Mouse (Mus musculus) heart, embryonic 11.5 days (tissue): Measurements from ENCODE around the gene 2210407C18Rik. TPM values are rescaled to one million over a fixed set of nuclear protein-coding genes. Genes with fewer than 3 reads are reported as not detected.
A peak's percentile ranks its signal among the peaks of the same experiment; 100 is the strongest.

Experiments used
- ATAC-seq: fragments of 200-750 bp; cut with Nextera tagmentation; replicated peaks from 2 replicates; pipeline ENCODE4 v1.8.0; 2017; ENCODE audit warnings: moderate library complexity; ENCODE audit not compliant: insufficient number of reproducible peaks, low FRiP score, low TSS enrichment
- H3K27ac ChIP-seq: fragments of 300-500 bp; sonication (generic); 2 replicates; pipeline ENCODE4 v1.5.1; 2014; ENCODE audit warnings: mild to moderate bottlenecking, low read depth, low read length
- H3K27me3 ChIP-seq: fragments of 300-500 bp; sonication (generic); 2 replicates; pipeline ENCODE4 v1.6.1; 2014; ENCODE audit warnings: mild to moderate bottlenecking, low read length, mixed read lengths; ENCODE audit not compliant: control insufficient read depth, insufficient read depth
- H3K36me3 ChIP-seq: fragments of 300-500 bp; sonication (generic); 2 replicates; pipeline ENCODE4 v1.6.1; 2014; ENCODE audit warnings: mild to moderate bottlenecking, low read length, moderate library complexity, mixed read lengths; ENCODE audit not compliant: control insufficient read depth, insufficient read depth
- H3K4me1 ChIP-seq: fragments of 300-500 bp; sonication (generic); 2 replicates; pipeline ENCODE4 v1.6.1; 2014; ENCODE audit warnings: low read length; ENCODE audit not compliant: control insufficient read depth, insufficient read depth
- H3K4me2 ChIP-seq: fragments of 300-500 bp; sonication (generic); 2 replicates; pipeline ENCODE4 v1.6.1; 2014; ENCODE audit warnings: mild to moderate bottlenecking, moderate library complexity
- H3K4me3 ChIP-seq: fragments of 300-500 bp; sonication (generic); 2 replicates; pipeline ENCODE4 v1.5.1; 2014; ENCODE audit warnings: low read depth, low read length
- H3K9ac ChIP-seq: fragments of 300-500 bp; sonication (generic); 2 replicates; pipeline ENCODE4 v1.6.1; 2014; ENCODE audit warnings: mild to moderate bottlenecking, low read depth, low read length, moderate library complexity
- H3K9me3 ChIP-seq: fragments of 300-500 bp; sonication (generic); replicated peaks from 2 replicates; pipeline ENCODE4 v1.6.1; 2016; ENCODE audit warnings: low read length; ENCODE audit not compliant: control insufficient read depth
- WGBS: fragments of 180-500 bp; shearing (Covaris S2); extraction: QIAGEN DNeasy Blood & Tissue Kit; methylation state at CpG from one replicate; pipeline ENCODE4 v1.1.7; 2014; ENCODE audit not compliant: insufficient replicate concordance; 5-methylcytosine and 5-hydroxymethylcytosine counted together
- polyA plus RNA-seq: library from polyadenylated mRNA; unstranded; fragments of >200 nt; fragmentation: Nextera tagmentation; extraction: Ambion mirVana; gene quantifications from 2 replicates; pipeline ENCODE4 v1.2.1, GENCODE M21; 2014

2210407C18Rik gene
- polyA plus RNA-seq, 1 experiment from 2014 or later: not detected

- Histone ChIP-seq H3K4me2 (no peak overlapping the region), H3K27ac (no peak overlapping the region), H3K9ac (no peak overlapping the region), H3K4me1 (no peaks in the 10 kb centered on the region), H3K27me3 (no peaks in the 10 kb centered on the region), H3K9me3 (no peaks in the 10 kb centered on the region), H3K4me3 (no peak overlapping the region), H3K36me3 (no peaks in the 10 kb centered on the region)
- WGBS: 53% methylated on average over 7 of the region's 7 CpGs
- ATAC-seq: peak; percentile 78
Observed at GRCm38 (mm10) chr11:58587898-58588348, 28.0 kb downstream of the 2210407C18Rik start.

GRCm38 (mm10) chr11:58578636-58579035 lies 37.2 kb downstream of the 2210407C18Rik start:
- Histone ChIP-seq H3K36me3 (no peaks in the 10 kb centered on the region), H3K4me3 (no peak overlapping the region), H3K27ac (no peak overlapping the region)

GRCm38 (mm10) chr11:58577430-58577829 lies 38.4 kb downstream of the 2210407C18Rik start, which contains the start of gene Olfr325:
Olfr325 (plus strand) TSS chr11:58577730.
- no peaks in the 10 kb centered on the region for H3K36me3 ChIP-seq
- H3K4me2 ChIP-seq: no peak within 1 kb of the TSS
- H3K27ac ChIP-seq: no peak within 1 kb of the TSS
- H3K27me3 ChIP-seq: no peaks in the 10 kb centered on the region
- ATAC-seq: no peak
- H3K4me3 ChIP-seq: no peak within 1 kb of the TSS
- H3K9ac ChIP-seq: no peak within 1 kb of the TSS
- WGBS: 68% methylated on average over 1 of the region's 1 CpGs
- no peaks in the 10 kb centered on the region for H3K9me3 ChIP-seq
- no peaks in the 10 kb centered on the region for H3K4me1 ChIP-seq

More at GRCm38 (mm10) chr11:58578636-58579035, 37.2 kb downstream of the 2210407C18Rik start:
- WGBS: 69% methylated on average over 8 of the region's 8 CpGs
- no peaks in the 10 kb centered on the region for H3K4me1 ChIP-seq
- H3K9ac ChIP-seq: no peak overlapping the region
- H3K4me2 ChIP-seq: no peak overlapping the region
- no peaks in the 10 kb centered on the region for H3K9me3 ChIP-seq
- H3K27me3 ChIP-seq: no peaks in the 10 kb centered on the region
- ATAC-seq: no peak

GRCm38 (mm10) chr11:58570405-58570804 lies 45.5 kb downstream of the 2210407C18Rik start, which contains the start of gene Olfr224:
Olfr224 (minus strand) TSS chr11:58570553.
- no peak within 1 kb of the TSS for H3K4me3 ChIP-seq
- 56% methylated on average over 5 of the region's 5 CpGs for WGBS
- no peaks in the 10 kb centered on the region for H3K27me3 ChIP-seq
- H3K4me2 ChIP-seq: no peak within 1 kb of the TSS
- H3K9ac ChIP-seq: no peak within 1 kb of the TSS
- H3K27ac ChIP-seq: no peak within 1 kb of the TSS
- no peaks in the 10 kb centered on the region for H3K9me3 ChIP-seq
- no peaks in the 10 kb centered on the region for H3K4me1 ChIP-seq
- no peak for ATAC-seq
- H3K36me3 ChIP-seq: no peaks in the 10 kb centered on the region

Other genes with a start within 250 kb of the 2210407C18Rik start
- gene Lypd8, start 237.0 kb downstream of the 2210407C18Rik start, polyA plus RNA-seq: not detected in 2 replicates
- gene 1810065E05Rik, start 195.0 kb downstream of the 2210407C18Rik start, polyA plus RNA-seq: not detected in 2 replicates
- not detected in 2 replicates for gene Gm12253, start 183.5 kb downstream of the 2210407C18Rik start, polyA plus RNA-seq
- gene Lypd9, start 163.2 kb downstream of the 2210407C18Rik start, polyA plus RNA-seq: not detected in 2 replicates
- not detected in 2 replicates for gene Olfr30, start 153.8 kb downstream of the 2210407C18Rik start, polyA plus RNA-seq
- not detected in 2 replicates for gene Olfr332, start 123.5 kb downstream of the 2210407C18Rik start, polyA plus RNA-seq
- not detected in 2 replicates for gene Olfr331, start 113.5 kb downstream of the 2210407C18Rik start, polyA plus RNA-seq
- gene Olfr330, start 81.2 kb downstream of the 2210407C18Rik start, polyA plus RNA-seq: not detected in 2 replicates
- gene Olfr329-ps, start 69.7 kb downstream of the 2210407C18Rik start, polyA plus RNA-seq: not detected in 2 replicates
- 0.09 TPM in 1 of 2 replicates, not detected in the other for gene Olfr328, start 60.4 kb downstream of the 2210407C18Rik start, polyA plus RNA-seq
- not detected in 2 replicates for gene Olfr224, start 45.5 kb downstream of the 2210407C18Rik start, polyA plus RNA-seq
- not detected in 2 replicates for gene Olfr325, start 38.3 kb downstream of the 2210407C18Rik start, polyA plus RNA-seq
- gene Olfr324, start 21.0 kb downstream of the 2210407C18Rik start, polyA plus RNA-seq: not detected in 2 replicates
- not detected in 2 replicates for gene Olfr323, start 14.4 kb upstream of the 2210407C18Rik start, polyA plus RNA-seq
- 0.74 and 1.6 TPM in 2 replicates for gene Trim58, start 24.4 kb upstream of the 2210407C18Rik start, polyA plus RNA-seq
- not detected in 2 replicates for gene Olfr322, start 42.7 kb upstream of the 2210407C18Rik start, polyA plus RNA-seq
- gene Olfr320, start 65.0 kb upstream of the 2210407C18Rik start, polyA plus RNA-seq: not detected in 2 replicates
- gene Olfr319, start 83.1 kb upstream of the 2210407C18Rik start, polyA plus RNA-seq: not detected in 2 replicates
- not detected in 2 replicates for gene Olfr318, start 107.9 kb upstream of the 2210407C18Rik start, polyA plus RNA-seq
- not detected in 2 replicates for gene Olfr317, start 123.1 kb upstream of the 2210407C18Rik start, polyA plus RNA-seq
- gene Olfr316, start 136.7 kb upstream of the 2210407C18Rik start, polyA plus RNA-seq: not detected in 2 replicates
- gene Olfr315, start 157.1 kb upstream of the 2210407C18Rik start, polyA plus RNA-seq: not detected in 2 replicates
- gene Olfr314, start 166.9 kb upstream of the 2210407C18Rik start, polyA plus RNA-seq: not detected in 2 replicates
- 0.52 and 0.58 TPM in 2 replicates for gene Fam183b, start 185.9 kb upstream of the 2210407C18Rik start, polyA plus RNA-seq
- not detected in 2 replicates for gene Olfr313, start 198.9 kb upstream of the 2210407C18Rik start, polyA plus RNA-seq
- not detected in 2 replicates for gene Olfr312, start 213.2 kb upstream of the 2210407C18Rik start, polyA plus RNA-seq
- gene Olfr311, start 223.2 kb upstream of the 2210407C18Rik start, polyA plus RNA-seq: 0.16 TPM in 1 of 2 replicates, not detected in the other
- 5.1 and 5.7 TPM in 2 replicates for gene Gm12258, start 231.1 kb upstream of the 2210407C18Rik start, polyA plus RNA-seq